Mouse (Mus musculus): ENCODE results near the gene Fgb. TPM values are rescaled to one million over a fixed set of nuclear protein-coding genes. Genes with fewer than 3 reads are reported as not detected.

Fgb gene
- total RNA-seq (2021) = not detected

- DNase-seq (ENCODE audit: low spot score in 2 of 2) = no peak
- intact Hi-C loops (cut with DNase I) = loop anchor here (10.0 kb wide), 2 partner anchors 175 to 1015 kb away; partner anchors contain the start of gene Rbm46
These were observed at the start of gene Fgb for GRCm38 (mm10) chr3:83049680-83050079. Gene Fgb (minus strand): TSS chr3:83049863.

GRCm38 (mm10) chr3:83099139-83099538 lies 49.5 kb upstream of the Fgb start:
- DNase-seq (ENCODE audit: low spot score in 2 of 2) = no peak
- intact Hi-C loops (cut with DNase I) = no loop called here

GRCm38 (mm10) chr3:83098546-83099034 lies 48.9 kb upstream of the Fgb start:
- intact Hi-C loops (cut with DNase I) = no loop called here
- DNase-seq (ENCODE audit: low spot score in 2 of 2) = no peak

GRCm38 (mm10) chr3:83097586-83097985 lies 47.9 kb upstream of the Fgb start:
- intact Hi-C loops (cut with DNase I) = no loop called here
- DNase-seq (ENCODE audit: low spot score in 2 of 2) = no peak

- intact Hi-C loops (cut with DNase I) = no loop called here
- DNase-seq (ENCODE audit: low spot score in 2 of 2) = peak in 1 of 2 experiments; percentile 41
These were observed 30.9 kb upstream of the Fgb start for GRCm38 (mm10) chr3:83080567-83081055.

- DNase-seq (ENCODE audit: low spot score in 2 of 2) = no peak
- intact Hi-C loops (cut with DNase I) = no loop called here
These were observed 26.9 kb upstream of the Fgb start for GRCm38 (mm10) chr3:83076563-83076962.

GRCm38 (mm10) chr3:83070231-83070630 lies 20.6 kb upstream of the Fgb start:
- intact Hi-C loops (cut with DNase I) = no loop called here
- DNase-seq (ENCODE audit: low spot score in 2 of 2) = no peak

GRCm38 (mm10) chr3:83068869-83069268 lies 19.2 kb upstream of the Fgb start:
- no peak for DNase-seq (ENCODE audit: low spot score in 2 of 2)
- intact Hi-C loops (cut with DNase I) = no loop called here

- intact Hi-C loops (cut with DNase I) = no loop called here
- no peak for DNase-seq (ENCODE audit: low spot score in 2 of 2)
These were observed 18.3 kb upstream of the Fgb start for GRCm38 (mm10) chr3:83067920-83068319.

- DNase-seq (ENCODE audit: low spot score in 2 of 2) = no peak
- intact Hi-C loops (cut with DNase I) = loop anchor here (10.0 kb wide), 2 partner anchors 182 to 1022 kb away; partner anchors contain the start of gene Rbm46
These were observed 7.4 kb upstream of the Fgb start for GRCm38 (mm10) chr3:83057046-83057445.

- intact Hi-C loops (cut with DNase I) = loop anchor here (10.0 kb wide), 2 partner anchors 181 to 1021 kb away; partner anchors contain the start of gene Rbm46
- DNase-seq (ENCODE audit: low spot score in 2 of 2) = peak; percentile 98
These were observed 5.8 kb upstream of the Fgb start, which contains the start of gene Plrg1 for GRCm38 (mm10) chr3:83055281-83056038. Gene Plrg1 (plus strand): TSS chr3:83055522.

GRCm38 (mm10) chr3:83054759-83055158 lies 5.1 kb upstream of the Fgb start:
- intact Hi-C loops (cut with DNase I) = loop anchor here (10.0 kb wide), 2 partner anchors 180 to 1020 kb away; partner anchors contain the start of gene Rbm46
- no peak for DNase-seq (ENCODE audit: low spot score in 2 of 2)

GRCm38 (mm10) chr3:83053758-83054157 lies 4.1 kb upstream of the Fgb start:
- intact Hi-C loops (cut with DNase I) = loop anchor here (1.0 to 10.0 kb wide), 3 partner anchors 54 to 1019 kb away; partner anchors contain the start of gene Rbm46
- no peak for DNase-seq (ENCODE audit: low spot score in 2 of 2)

- intact Hi-C loops (cut with DNase I) = loop anchor here (1.0 to 10.0 kb wide), 3 partner anchors 54 to 1018 kb away; partner anchors contain the start of gene Rbm46
These were observed 3.5 kb upstream of the Fgb start for GRCm38 (mm10) chr3:83053126-83053525.

GRCm38 (mm10) chr3:83052102-83052501 lies 2.4 kb upstream of the Fgb start:
- intact Hi-C loops (cut with DNase I) = loop anchor here (10.0 kb wide), 2 partner anchors 177 to 1017 kb away; partner anchors contain the start of gene Rbm46
- DNase-seq (ENCODE audit: low spot score in 2 of 2) = no peak

More at GRCm38 (mm10) chr3:83053126-83053525, 3.5 kb upstream of the Fgb start:
- DNase-seq (ENCODE audit: low spot score in 2 of 2) = no peak

GRCm38 (mm10) chr3:83050661-83051060 lies 998 bp upstream of the Fgb start:
- intact Hi-C loops (cut with DNase I) = loop anchor here (10.0 kb wide), 2 partner anchors 176 to 1016 kb away; partner anchors contain the start of gene Rbm46
- no peak for DNase-seq (ENCODE audit: low spot score in 2 of 2)

GRCm38 (mm10) chr3:83046649-83047048 lies 3.0 kb downstream of the Fgb start:
- intact Hi-C loops (cut with DNase I) = no loop called here
- DNase-seq (ENCODE audit: low spot score in 2 of 2) = no peak

- intact Hi-C loops (cut with DNase I) = no loop called here
- DNase-seq (ENCODE audit: low spot score in 2 of 2) = no peak
These were observed 7.2 kb downstream of the Fgb start for GRCm38 (mm10) chr3:83042451-83042850.

GRCm38 (mm10) chr3:83039666-83040065 lies 10.0 kb downstream of the Fgb start:
- intact Hi-C loops (cut with DNase I) = no loop called here

GRCm38 (mm10) chr3:83038865-83039264 lies 10.8 kb downstream of the Fgb start:
- DNase-seq (ENCODE audit: low spot score in 2 of 2) = no peak
- intact Hi-C loops (cut with DNase I) = no loop called here

More at GRCm38 (mm10) chr3:83039666-83040065, 10.0 kb downstream of the Fgb start:
- no peak for DNase-seq (ENCODE audit: low spot score in 2 of 2)
